ENCODE assay signal across 10 mouse cellular contexts in genomic region chr10:111378047-111378618, GRCm38 (mm10).
DNase-seq lines count a peak whose midpoint lies in the region; ATAC-seq lines count a peak whose summit lies in the region.
"Had no signal": no experiment of that assay in that cellular context is flagged by ENCODE, and none has a peak within 500 bp of the region (broad histone marks: within the 10 kb centered on the region; RNA-seq: fewer than 3 reads in every experiment).

No protein-coding gene starts in this region.

- H3K27ac ChIP-seq in midbrain, embryonic 10.5 days (replicated peaks) = peak overlapping the region; percentile 57; the same call in 1 of the 2 replicates
- H3K27ac ChIP-seq in midbrain, embryonic 14.5 days (replicated peaks; ENCODE audit: low read depth, low read length) = no peak overlapping the region
- no peak overlapping the region for H3K27ac ChIP-seq in hindbrain, embryonic 13.5 days
- H3K27ac ChIP-seq: forebrain, embryonic 13.5 days had no signal

- H3K9me3 ChIP-seq in midbrain, embryonic 10.5 days (replicated peaks) = no peaks in the 10 kb centered on the region
- H3K9me3 ChIP-seq in midbrain, embryonic 14.5 days (ENCODE audit: control insufficient read depth, low read length) = no peaks in the 10 kb centered on the region
- no peaks in the 10 kb centered on the region for H3K9me3 ChIP-seq in hindbrain, embryonic 13.5 days
- H3K9me3 ChIP-seq: forebrain, embryonic 13.5 days had no signal

- WGBS in midbrain, embryonic 10.5 days = 41% methylated on average over 11 of the region's 11 CpGs
- 43% methylated on average over 11 of the region's 11 CpGs for WGBS in midbrain, embryonic 14.5 days
- WGBS in hindbrain, embryonic 13.5 days = 65% methylated on average over 11 of the region's 11 CpGs

- no peaks in the 10 kb centered on the region for H3K27me3 ChIP-seq in midbrain, embryonic 10.5 days (ENCODE audit: low read depth, poor library complexity, severe bottlenecking)
- H3K27me3 ChIP-seq in midbrain, embryonic 14.5 days (ENCODE audit: control insufficient read depth, insufficient read depth, low read length) = no peaks in the 10 kb centered on the region
- no peaks in the 10 kb centered on the region for H3K27me3 ChIP-seq in hindbrain, embryonic 13.5 days
- H3K27me3 ChIP-seq: forebrain, embryonic 13.5 days had no signal

- H3K36me3 ChIP-seq in midbrain, embryonic 10.5 days = no peaks in the 10 kb centered on the region
- H3K36me3 ChIP-seq in midbrain, embryonic 14.5 days (ENCODE audit: control insufficient read depth, insufficient read depth, low read length) = no peaks in the 10 kb centered on the region
- no peaks in the 10 kb centered on the region for H3K36me3 ChIP-seq in hindbrain, embryonic 13.5 days

- intact Hi-C loops in left cerebral cortex, postnatal 25 days (cut with DNase I) = no loop called here
- intact Hi-C loops in gastrocnemius, postnatal 36 days (cut with DNase I) = no loop called here

- peaks cover 32% of the 10 kb centered on the region for H3K4me1 ChIP-seq in midbrain, embryonic 10.5 days
- H3K4me1 ChIP-seq in midbrain, embryonic 14.5 days (ENCODE audit: control insufficient read depth, insufficient read depth, low read length) = peaks cover 6% of the 10 kb centered on the region; the same call in 1 of the 2 replicates
- peaks cover 9% of the 10 kb centered on the region; the same call in 1 of the 2 replicates for H3K4me1 ChIP-seq in hindbrain, embryonic 13.5 days (replicated peaks)

- H3K4me2 ChIP-seq in midbrain, embryonic 14.5 days (ENCODE audit: low read length) = no peak overlapping the region
- H3K4me2 ChIP-seq in hindbrain, embryonic 13.5 days = no peak overlapping the region
- H3K4me2 ChIP-seq: forebrain, embryonic 13.5 days had no signal

- H3K4me3 ChIP-seq in midbrain, embryonic 10.5 days = no peak overlapping the region
- H3K4me3 ChIP-seq in midbrain, embryonic 14.5 days (replicated peaks; ENCODE audit: low read depth, low read length) = no peak overlapping the region
- H3K4me3 ChIP-seq in hindbrain, embryonic 13.5 days = no peak overlapping the region
- H3K4me3 ChIP-seq: forebrain, embryonic 13.5 days had no signal

- H3K9ac ChIP-seq in midbrain, embryonic 14.5 days (replicated peaks; ENCODE audit: low read length) = no peak overlapping the region
- H3K9ac ChIP-seq in hindbrain, embryonic 13.5 days = no peak overlapping the region
- H3K9ac ChIP-seq: forebrain, embryonic 13.5 days had no signal

- ATAC-seq in midbrain, embryonic 14.5 days (ENCODE audit: low FRiP score, low TSS enrichment) = no peak
- ATAC-seq in granulocyte monocyte progenitor cell, adult 5-6 weeks (replicated peaks; ENCODE audit: poor library complexity, severe bottlenecking) = 0 out of 2 replicates have a peak, but pooled peaks have one; percentile 37
- no peak for ATAC-seq in hindbrain, embryonic 13.5 days (ENCODE audit: low FRiP score)
- ATAC-seq: forebrain, embryonic 13.5 days had no signal

- DNase-seq in midbrain, embryonic 10.5 days (ENCODE audit: low spot score) = no peak
- DNase-seq in midbrain, embryonic 14.5 days = no peak
- DNase-seq in kidney, postnatal 4 days = peak; percentile 41 to 47
- peak; percentile 52 for DNase-seq in thymus, postnatal 4 days
- no peak for DNase-seq in left cerebral cortex, postnatal 25 days (ENCODE audit: low spot score in 2 of 2)
- DNase-seq in gastrocnemius, postnatal 36 days = no peak
- DNase-seq: embryo, embryonic 11 days had no signal

Comparison
In these comparisons a context has a peak if more than half of its experiments do, and no peak if none do; other contexts are left out.
1. DNase-seq: peak in kidney, postnatal 4 days (2 of 2) and thymus, postnatal 4 days (single experiment); none in midbrain, embryonic 10.5 days (single experiment), midbrain, embryonic 14.5 days (single experiment), left cerebral cortex, postnatal 25 days (0 of 2) and gastrocnemius, postnatal 36 days (0 of 2).